Mouse (Mus musculus): ENCODE data around the gene Usp39.

GRCm38 (mm10) chr6:72389471-72389940 is 44.5 kb upstream of the Usp39 start:
- no peak for TF ChIP-seq CTCF (IDR thresholded peaks at IDR 0.05; ENCODE audit: extremely low read depth, insufficient read depth, insufficient read length, insufficient replicate concordance)
- no peak for TF ChIP-seq POLR2A (IDR thresholded peaks at IDR 0.05; ENCODE audit: low read depth, low read length)

Measured in spleen, adult 2 months (tissue).